Mouse (Mus musculus): ENCODE data around the gene Olfr955. TPM values are rescaled to one million over a fixed set of nuclear protein-coding genes. Genes with fewer than 3 reads are reported as not detected.
A peak's percentile ranks its signal among the peaks of the same experiment; 100 is the strongest.

Gene Olfr955
- total RNA-seq (2021), result not detected in 2 replicates
- long read RNA-seq, result 0 reads

DNA sequence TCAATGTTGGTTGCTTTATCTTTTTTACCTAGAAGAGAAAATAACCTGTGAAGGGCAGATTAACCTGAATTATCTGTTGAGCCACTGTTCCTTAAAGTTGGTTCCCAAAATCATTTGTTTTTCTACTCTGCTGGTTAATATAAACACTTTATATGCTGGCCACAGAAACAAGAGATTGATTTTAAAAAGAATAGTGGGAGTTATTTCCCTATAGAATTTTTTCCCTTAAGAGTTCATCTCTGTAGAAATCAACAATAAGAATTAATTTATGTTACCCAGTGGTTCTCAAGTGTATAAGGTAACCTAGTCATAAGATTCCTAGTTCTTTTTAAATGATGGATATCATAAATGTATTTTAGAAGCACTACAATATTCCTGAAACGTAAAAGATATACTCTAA is at the start of gene Olfr955:
Gene Olfr955 (minus strand): TSS at position 101 of the 400 bp plus-strand sequence.
- no peak for DNase-seq

DNA sequence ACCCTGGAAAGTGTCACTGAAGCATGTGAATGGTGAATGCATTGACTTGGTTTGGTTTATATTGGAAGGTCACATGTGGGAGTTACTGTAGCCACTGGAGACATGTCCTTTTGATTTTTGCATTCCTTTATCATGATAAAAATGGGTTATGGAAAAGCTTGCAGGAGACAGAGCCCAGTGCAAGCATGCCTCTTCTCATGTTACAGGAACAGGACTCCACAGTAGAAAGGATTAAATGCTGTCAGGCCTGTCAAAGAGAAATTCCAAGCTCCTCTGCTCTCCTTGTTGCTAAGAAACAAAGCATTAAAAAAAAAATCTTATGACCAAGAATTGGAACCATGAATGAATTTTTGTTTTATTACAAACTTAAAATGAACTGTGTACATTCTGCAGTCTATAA is 46.9 kb upstream of the Olfr955 start:
- DNase-seq, result no peak

- no peak for DNase-seq
These were observed 43.8 kb upstream of the Olfr955 start, which contains the start of gene Olfr957 for GRCm38 (mm10) chr9:39515531-39515930. Gene Olfr957 (minus strand): TSS chr9:39515809.

DNA sequence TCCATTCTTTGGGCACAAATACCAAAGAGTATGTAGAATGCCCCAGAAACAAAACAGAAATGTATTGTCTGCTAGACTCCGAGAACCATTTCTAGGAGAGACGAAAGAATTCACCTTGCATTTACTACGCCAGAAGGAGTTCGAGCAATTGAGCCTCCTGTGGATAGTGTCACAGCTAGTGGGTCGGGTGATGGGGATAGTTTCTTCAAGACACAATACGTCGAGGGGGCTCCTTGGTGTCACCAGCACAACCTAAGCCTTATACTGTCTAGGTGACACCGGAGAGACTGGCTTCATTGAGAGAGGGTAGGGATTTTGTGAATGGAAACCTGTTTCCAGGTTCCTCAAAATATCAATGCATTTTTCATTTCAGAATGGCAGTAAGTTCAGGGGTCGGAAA is 37.7 kb upstream of the Olfr955 start:
- no peak for DNase-seq

GRCm38 (mm10) chr9:39508998-39509397 is 37.3 kb upstream of the Olfr955 start:
- DNase-seq, result peak; percentile 39

GRCm38 (mm10) chr9:39493895-39494294 is 22.2 kb upstream of the Olfr955 start, which contains the start of gene Olfr44:
Gene Olfr44 (minus strand): TSS chr9:39493995.
- DNase-seq, result no peak

DNA sequence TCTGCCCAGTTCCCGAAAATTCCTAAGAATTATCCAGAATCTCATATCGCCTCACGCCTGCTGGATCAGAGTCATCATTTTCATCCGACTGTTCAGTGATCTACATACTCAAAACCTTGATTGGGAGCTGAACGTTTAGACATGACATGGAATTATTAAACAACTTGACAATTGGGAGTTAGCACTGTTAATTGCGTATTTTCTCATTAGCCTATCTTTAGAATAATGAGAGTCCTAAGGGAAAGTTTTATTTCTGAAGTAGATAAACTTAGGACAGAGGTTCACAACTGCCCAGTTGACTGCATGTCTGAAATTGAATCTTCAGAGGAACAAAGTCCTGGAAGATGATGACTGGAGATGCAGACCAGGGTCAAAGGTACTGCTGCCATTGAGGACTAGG is 15.3 kb downstream of the Olfr955 start, which contains the start of gene Olfr954:
Gene Olfr954 (plus strand): TSS at position 301 of the 400 bp plus-strand sequence.
- no peak for DNase-seq

DNA sequence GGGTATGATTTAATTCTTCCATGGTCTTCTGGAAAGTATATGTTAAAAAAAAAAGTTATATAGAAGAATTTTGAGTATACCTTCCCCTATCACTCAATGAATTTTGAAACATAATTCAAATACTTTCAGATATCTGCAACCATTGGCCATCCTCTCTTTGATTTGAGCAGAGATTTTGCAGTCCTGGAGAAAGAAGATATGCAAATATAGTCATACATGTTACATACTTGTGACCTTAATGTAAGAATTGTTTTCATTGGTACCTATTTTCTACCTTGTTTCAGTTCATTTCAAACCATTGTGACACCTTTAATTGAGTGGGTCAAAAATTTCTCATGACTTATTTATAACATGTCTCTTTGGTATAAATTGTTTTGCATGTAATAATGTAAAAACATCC is 44.7 kb downstream of the Olfr955 start, which contains the start of gene Olfr952:
Gene Olfr952 (minus strand): TSS at position 101 of the 400 bp plus-strand sequence.
- no peak for DNase-seq

Other genes with a start within 250 kb of the Olfr955 start
- gene Olfr1537, start 221.9 kb downstream of the Olfr955 start, total RNA-seq (2021), result not detected in 2 replicates
- gene Olfr945, start 195.1 kb downstream of the Olfr955 start, total RNA-seq (2021), result not detected in 2 replicates
- gene Olfr948, start 145.9 kb downstream of the Olfr955 start, total RNA-seq (2021), result not detected in 2 replicates
- gene Olfr951, start 84.5 kb downstream of the Olfr955 start, total RNA-seq (2021), result not detected in 2 replicates
- not detected in 2 replicates for gene Olfr952, start 44.8 kb downstream of the Olfr955 start, total RNA-seq (2021)
- not detected in 2 replicates for gene Olfr954, start 15.2 kb downstream of the Olfr955 start, total RNA-seq (2021)
- gene Olfr44, start 22.1 kb upstream of the Olfr955 start, total RNA-seq (2021), result not detected in 2 replicates
- gene Olfr957, start 43.9 kb upstream of the Olfr955 start, total RNA-seq (2021), result not detected in 2 replicates
- gene Olfr958, start 82.1 kb upstream of the Olfr955 start, total RNA-seq (2021), result not detected in 2 replicates
- gene Olfr959, start 103.6 kb upstream of the Olfr955 start, total RNA-seq (2021), result not detected in 2 replicates
- 7.4 and 11.7 TPM in 2 replicates for gene AW551984, start 132.5 kb upstream of the Olfr955 start, total RNA-seq (2021)
- not detected in 2 replicates for gene Olfr148, start 138.7 kb upstream of the Olfr955 start, total RNA-seq (2021)
- not detected in 2 replicates for gene Olfr960, start 149.4 kb upstream of the Olfr955 start, total RNA-seq (2021)
- gene Olfr961, start 173.1 kb upstream of the Olfr955 start, total RNA-seq (2021), result not detected in 2 replicates
- not detected in 2 replicates for gene Olfr963, start 195.3 kb upstream of the Olfr955 start, total RNA-seq (2021)
- gene Olfr149, start 235.2 kb upstream of the Olfr955 start, total RNA-seq (2021), result not detected in 2 replicates
- gene Olfr965, start 239.4 kb upstream of the Olfr955 start, total RNA-seq (2021), result not detected in 2 replicates